Mouse (Mus musculus) naive thymus-derived CD4-positive, alpha-beta T cell, adult 2 months (primary cell): ENCODE measurements around the gene Zcchc17.

ENCODE experiments used
- DNase-seq: peaks from one replicate; pipeline ENCODE4 v3.0.0-alpha.2; 2011; ENCODE audit warnings: low read depth

Zcchc17 gene

DNA sequence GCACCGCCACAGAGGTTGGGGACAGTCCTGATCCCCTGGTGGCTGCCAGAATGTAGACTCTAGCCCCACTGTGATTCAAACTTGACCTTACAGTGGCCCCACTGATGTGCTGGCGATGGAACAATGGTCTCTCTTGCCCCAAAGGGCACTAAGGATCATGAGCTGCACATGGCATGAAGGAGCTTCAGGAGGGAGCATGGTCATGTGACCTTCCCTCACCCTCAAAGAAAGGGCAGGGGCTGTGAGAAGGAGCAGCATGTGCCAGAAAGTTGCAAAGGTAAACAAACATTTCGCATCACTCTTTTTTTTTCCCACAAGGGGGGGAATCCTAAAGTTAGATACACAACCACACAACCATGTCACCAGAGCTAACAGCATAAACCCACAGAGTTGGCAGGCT, 41.6 kb downstream of the Zcchc17 start:
- DNase-seq: no peak

DNA sequence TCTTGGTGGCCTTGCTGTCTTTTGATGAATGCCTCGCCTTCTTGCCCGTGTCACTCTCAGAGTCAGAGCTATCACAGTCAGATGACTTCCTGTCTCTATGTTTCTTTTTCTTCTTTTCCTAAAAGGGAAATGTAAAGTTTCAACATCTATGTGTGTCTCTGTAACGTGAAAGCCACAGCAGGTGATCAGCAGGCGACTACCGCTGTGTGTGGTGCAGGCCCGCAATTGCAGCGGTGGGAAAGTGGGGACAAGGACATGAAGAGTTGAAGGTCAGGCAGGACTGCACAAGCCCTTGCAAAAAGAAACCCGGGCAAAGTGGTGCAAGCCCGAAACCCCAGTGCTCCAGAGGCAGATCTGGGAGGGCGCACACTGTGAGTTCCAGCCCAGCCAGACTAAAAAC, 43.1 kb downstream of the Zcchc17 start:
- DNase-seq: peak; percentile 59

- DNase-seq: no peak
Measured at GRCm38 (mm10) chr4:130315771-130316527, 43.8 kb downstream of the Zcchc17 start.

DNA sequence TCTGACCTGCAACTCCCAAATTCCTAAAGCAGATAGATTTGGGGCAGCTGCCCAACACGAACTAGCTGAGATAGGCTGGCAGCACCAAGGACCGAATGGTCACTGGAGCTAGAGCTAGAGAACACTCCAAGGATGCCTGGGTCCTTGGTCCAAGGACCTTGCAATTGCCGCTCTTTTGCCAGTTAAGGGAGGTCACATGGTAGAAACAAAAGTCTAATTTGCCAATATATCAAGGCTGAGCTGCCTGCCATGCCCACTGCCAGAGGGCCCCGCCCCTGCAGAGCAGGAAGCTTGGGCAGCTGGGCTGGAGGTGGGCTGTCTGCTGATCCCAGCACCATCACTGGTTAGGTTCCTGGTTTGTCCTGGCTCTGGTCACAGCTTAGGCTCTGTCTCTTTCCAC, 46.2 kb downstream of the Zcchc17 start:
- no peak for DNase-seq

DNA sequence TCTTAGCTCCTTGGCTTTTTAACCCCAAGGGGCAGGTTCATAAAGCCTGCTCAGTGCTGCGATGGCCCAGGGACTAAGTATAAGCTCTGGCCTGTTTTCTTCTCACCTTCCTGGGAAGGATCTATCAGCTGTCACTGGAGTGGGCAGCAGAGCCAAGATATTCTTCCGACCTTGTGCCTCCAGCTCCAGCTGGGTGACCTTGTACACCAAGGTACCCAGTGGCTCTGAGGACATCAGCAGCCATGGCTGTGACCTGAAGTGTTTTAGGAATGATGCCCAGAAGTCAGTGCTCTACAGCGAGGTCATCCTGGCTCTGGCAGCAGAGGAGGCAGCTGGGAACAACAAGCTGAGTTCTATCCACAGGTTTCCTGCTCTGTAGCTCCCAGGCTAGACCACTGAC, 47.2 kb downstream of the Zcchc17 start:
- DNase-seq: no peak

- no peak for DNase-seq
Measured at GRCm38 (mm10) chr4:130309254-130309653, 50.5 kb downstream of the Zcchc17 start.

GRCm38 (mm10) chr4:130308231-130309081, 51.3 kb downstream of the Zcchc17 start, which contains the start of the genes Fabp3 and Gm10570:
Gene Fabp3, plus strand, starts transcription at chr4:130308595.
Gene Gm10570, minus strand, starts transcription at chr4:130308674.
- DNase-seq: peak; percentile 28

- DNase-seq: peak; percentile 30
Measured at GRCm38 (mm10) chr4:130307851-130308230, 51.9 kb downstream of the Zcchc17 start.

- no peak for DNase-seq
Measured at GRCm38 (mm10) chr4:130306796-130307630, 52.7 kb downstream of the Zcchc17 start.

DNA sequence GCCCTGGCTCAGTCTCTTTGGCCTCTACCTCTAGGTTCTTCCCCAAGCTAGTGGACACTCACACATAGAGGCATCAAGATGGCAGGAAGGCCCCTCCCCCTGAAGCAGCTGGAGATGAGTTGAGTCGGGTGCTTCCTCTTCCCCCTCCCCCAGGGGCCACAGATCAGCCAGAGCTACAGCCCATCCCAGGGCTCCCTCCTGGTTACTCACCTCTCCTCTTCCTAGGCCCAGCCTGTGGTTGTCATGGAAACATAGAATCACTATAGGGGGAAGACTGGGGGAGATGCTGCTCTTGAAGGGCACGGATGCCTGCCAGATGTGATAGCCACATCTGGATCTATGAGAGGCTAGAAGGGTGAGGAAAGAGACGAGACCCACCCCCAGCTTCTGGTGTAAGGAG, 55.0 kb downstream of the Zcchc17 start:
- DNase-seq: no peak

DNA sequence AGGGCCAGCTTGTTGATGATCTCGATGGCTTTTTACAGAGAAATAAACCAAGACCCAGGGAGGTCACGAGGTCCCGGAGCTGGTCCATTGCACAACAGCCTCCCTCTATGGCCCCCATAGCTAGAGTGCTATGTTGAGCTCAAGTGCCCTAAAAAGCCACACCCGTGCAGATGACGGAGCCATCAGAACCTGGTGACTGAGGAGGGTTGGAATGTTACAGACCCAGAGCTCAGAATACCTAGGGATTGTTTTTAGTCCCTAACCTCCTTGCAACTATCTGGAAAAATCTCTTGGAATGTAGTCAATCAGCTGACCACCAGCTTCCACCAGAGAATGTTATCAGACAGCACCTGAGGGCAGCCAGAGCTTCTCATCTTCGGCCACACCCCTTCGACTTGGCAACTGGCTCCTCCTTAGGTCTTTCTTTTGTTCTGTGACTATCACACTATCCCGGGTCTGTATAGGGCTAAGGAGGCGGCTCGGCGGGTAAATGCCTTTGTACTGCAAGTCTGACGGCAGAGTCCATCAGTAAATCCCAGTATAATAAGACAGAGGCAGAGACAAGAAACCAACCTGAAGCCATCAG, 57.4 kb downstream of the Zcchc17 start:
- no peak for DNase-seq

- no peak for DNase-seq
Measured at GRCm38 (mm10) chr4:130299629-130300018, 60.1 kb downstream of the Zcchc17 start.

DNA sequence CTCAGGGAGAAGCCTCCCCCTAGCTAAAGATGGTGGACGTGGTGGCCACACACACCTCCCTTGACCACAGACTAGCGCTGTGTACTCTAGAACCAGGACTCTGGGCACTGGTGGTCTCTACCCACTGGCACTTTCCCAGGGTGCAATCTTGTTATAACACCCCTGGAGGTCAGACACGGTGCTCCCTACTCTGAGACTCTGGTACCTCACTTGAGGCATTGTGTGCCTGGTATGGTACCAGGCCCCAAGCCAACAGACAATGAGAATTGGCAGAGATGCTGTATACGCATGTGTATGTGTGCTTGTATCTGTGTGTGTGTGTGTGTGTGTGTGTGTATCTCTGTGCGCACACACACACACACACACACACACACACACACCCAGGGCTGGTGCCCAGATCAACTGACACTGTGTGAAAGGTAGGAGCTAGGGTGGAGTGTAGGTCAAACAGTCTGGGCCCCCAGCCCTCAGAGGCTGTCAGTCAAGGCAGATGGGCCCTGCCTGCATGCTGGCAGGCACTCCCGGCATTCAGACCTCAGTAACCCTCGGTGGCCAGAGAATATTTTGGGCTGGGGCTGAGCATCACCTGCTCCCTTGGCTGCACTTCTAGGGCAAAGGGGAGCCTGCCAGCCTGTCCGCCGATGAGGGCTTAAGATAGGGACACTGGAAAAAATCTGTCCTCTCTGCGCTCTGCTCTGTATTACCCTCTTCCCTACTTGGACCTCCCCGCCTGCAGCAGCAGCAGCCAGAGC, 60.7 kb downstream of the Zcchc17 start:
- DNase-seq: no peak

- DNase-seq: peak; percentile 66
Measured at GRCm38 (mm10) chr4:130297123-130297529, 62.6 kb downstream of the Zcchc17 start.

DNA sequence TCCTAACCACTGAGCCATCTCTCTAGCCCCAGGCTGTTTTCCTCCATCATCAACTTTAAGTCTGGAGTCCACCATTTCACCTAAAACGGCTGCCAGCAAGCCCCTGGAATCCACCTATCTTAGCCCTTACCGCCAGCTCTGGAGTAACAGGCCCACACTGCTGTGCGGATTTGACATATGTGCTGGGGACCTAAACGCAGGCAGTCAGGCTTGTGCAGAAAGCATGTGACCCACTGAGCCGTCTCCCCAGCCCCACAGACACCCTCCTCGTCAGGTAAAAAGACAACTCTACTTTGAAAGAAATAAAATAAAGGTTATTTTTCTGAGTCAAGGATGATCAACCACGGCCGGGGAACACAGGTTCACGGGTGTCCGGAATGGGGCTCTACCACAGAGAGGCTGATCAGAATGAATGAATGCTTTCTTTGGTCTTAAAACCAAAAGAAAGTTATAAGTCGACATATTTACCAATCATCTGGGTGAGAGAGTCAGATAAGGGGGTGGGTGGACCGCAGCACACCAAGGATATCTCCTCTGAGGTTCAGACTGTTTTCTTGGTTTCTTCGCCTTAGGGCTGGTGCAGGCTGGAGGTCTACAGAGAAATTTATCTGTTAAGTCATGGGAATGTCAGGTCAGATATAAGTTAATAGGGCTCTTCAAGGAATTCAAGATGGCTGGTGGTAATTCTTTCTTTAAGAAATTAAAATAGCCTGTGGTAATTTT, 63.3 kb downstream of the Zcchc17 start:
- DNase-seq: no peak

- DNase-seq: no peak
Measured at GRCm38 (mm10) chr4:130295047-130295745, 64.5 kb downstream of the Zcchc17 start.

- no peak for DNase-seq
Measured at GRCm38 (mm10) chr4:130294513-130294912, 65.2 kb downstream of the Zcchc17 start.

DNA sequence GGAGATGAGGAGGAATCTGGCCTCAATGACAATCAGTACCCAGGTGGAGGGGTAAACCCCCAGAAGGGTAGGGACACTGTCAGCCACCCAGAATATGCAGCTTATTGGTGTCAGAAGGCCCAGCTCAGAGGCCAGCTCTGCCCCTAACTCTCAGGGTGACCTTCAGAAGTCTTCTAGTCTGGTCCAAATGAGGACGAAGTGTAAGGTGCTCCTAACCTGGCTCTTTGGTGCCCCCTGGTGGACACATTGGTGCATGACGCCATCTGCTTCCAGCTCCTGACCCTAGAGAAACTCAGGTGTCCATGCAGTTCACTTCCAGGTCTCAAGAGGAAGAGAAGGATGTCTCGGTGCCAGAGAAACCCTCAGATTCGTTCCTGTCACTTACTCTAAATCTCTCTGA, 67.5 kb downstream of the Zcchc17 start:
- DNase-seq: peak; percentile 83

DNA sequence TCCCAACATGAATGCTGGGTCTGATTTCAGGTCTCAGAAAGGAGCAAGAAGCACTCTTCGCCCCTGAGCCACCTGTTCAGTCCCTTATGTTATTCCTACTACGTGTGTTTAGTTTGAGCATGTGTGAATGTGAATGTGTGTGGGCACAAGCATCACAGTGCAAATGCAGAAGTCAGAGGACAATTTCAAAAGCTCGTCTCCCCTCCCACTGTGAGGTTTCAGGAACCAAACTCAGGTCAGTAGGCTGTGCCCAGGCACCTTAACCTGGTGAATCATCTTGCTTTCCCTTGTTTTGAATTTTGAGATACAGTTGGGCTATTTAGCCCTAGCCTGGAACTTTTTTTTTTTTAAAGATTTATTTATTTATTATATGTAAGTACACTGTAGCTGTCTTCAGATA, 69.9 kb downstream of the Zcchc17 start:
- DNase-seq: no peak

GRCm38 (mm10) chr4:130286531-130286930, 73.2 kb downstream of the Zcchc17 start:
- DNase-seq: no peak
